Mouse (Mus musculus): ENCODE results near the gene Focad.

DNA sequence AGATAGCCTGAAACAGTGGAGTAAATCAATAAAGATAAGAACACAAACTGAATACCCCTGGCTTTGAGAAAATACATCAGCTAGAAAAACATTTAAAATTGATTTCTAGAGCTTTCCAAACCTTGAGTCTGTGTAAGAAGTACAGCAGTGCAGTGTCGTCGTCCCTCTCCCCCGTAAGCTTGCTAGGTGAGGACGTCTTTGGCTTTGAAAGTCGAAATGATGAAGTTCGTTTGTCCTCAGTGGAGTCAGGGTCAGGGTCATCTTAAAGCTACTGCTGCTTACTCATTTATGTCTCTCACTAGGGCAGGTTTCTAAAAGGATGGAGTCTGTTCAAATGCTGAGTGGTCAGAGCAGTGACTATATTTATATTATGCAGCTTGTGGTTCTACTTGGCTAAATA is 141.5 kb downstream of the Focad start:
- TF ChIP-seq CTCF (IDR thresholded peaks at IDR 0.05; ENCODE audit: low read depth) (no peak), EP300 (IDR thresholded peaks at IDR 0.05; ENCODE audit: low read depth) (no peak)
